Mouse (Mus musculus): ENCODE results near the gene Ercc4. TPM values are rescaled to one million over a fixed set of nuclear protein-coding genes. Genes with fewer than 3 reads are reported as not detected.

Gene Ercc4
- polyA plus RNA-seq, 1 experiment from 2014 or later: 18.0 TPM

DNA sequence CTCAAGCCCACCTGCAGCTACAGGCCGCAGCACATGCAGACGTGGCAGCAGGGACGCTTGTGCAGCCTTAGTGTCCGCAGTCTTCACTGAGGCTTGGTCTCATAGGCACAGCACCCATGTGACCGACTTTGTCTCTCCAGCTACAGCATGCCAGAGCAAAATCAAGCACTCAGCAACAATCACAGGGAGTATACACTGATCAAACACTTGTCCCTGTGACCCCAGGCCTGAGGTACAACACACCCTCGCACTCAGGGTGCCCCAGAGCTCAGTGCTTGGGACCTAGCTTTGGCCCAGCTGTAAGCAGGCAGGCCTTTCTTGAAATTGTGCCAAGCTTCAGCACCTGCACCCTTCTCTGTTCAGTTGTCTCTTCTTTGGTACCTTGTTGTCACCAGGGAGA is 31.7 kb downstream of the Ercc4 start:
- no peaks in the 10 kb centered on the region; the same call in 1 of the 2 replicates for H3K36me3 ChIP-seq (ENCODE audit: control insufficient read depth, insufficient read depth, low read length)

DNA sequence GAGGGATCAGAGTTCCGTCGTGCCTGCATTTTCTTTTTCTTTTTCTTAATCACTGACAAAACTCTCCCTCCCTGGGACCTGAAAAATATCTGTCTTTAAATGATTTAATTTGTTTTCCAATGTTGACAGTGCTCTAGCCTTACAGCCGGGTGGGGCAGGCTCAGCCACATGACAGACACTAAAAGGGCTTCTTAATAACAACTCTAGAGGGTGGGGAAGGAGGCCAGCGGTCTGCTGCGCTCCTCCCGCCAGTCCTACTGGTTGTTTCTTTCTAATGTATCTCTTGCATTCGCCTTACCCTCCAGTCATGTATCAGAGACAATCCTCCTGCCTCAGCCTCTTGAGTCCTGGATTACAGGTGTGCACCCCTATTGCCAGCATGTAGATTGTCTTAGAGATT is 34.4 kb downstream of the Ercc4 start:
- H3K27me3 ChIP-seq (ENCODE audit: control insufficient read depth, insufficient read depth, low read length): no peaks in the 10 kb centered on the region
- no peaks in the 10 kb centered on the region for H3K4me1 ChIP-seq (replicated peaks; ENCODE audit: control insufficient read depth, insufficient read depth, low read length)
- 94% methylated on average over 7 of the region's 7 CpGs for WGBS
- H3K36me3 ChIP-seq (ENCODE audit: control insufficient read depth, insufficient read depth, low read length): no peaks in the 10 kb centered on the region; the same call in 1 of the 2 replicates
- ATAC-seq (replicated peaks; ENCODE audit: low FRiP score) (no peak), DNase-seq (ENCODE audit: low spot score) (peak; percentile 14)
- no peak overlapping the region for H3K9ac ChIP-seq (ENCODE audit: low read length)
- no peaks in the 10 kb centered on the region for H3K9me3 ChIP-seq (ENCODE audit: control insufficient read depth, low read length)
- H3K4me2 ChIP-seq (ENCODE audit: low read depth, low read length, severe bottlenecking): no peak overlapping the region
- no peak overlapping the region for H3K27ac ChIP-seq (ENCODE audit: low read depth, low read length)
- no peak overlapping the region for H3K4me3 ChIP-seq (ENCODE audit: low read depth, low read length)

More for the DNA sequence above, 31.7 kb downstream of the Ercc4 start:
- Histone ChIP-seq H3K4me1 (replicated peaks; ENCODE audit: control insufficient read depth, insufficient read depth, low read length) (no peaks in the 10 kb centered on the region), H3K9me3 (ENCODE audit: control insufficient read depth, low read length) (no peaks in the 10 kb centered on the region), H3K9ac (ENCODE audit: low read length) (no peak overlapping the region), H3K4me2 (ENCODE audit: low read depth, low read length, severe bottlenecking) (no peak overlapping the region), H3K4me3 (ENCODE audit: low read depth, low read length) (no peak overlapping the region), H3K27ac (ENCODE audit: low read depth, low read length) (no peak overlapping the region), H3K27me3 (ENCODE audit: control insufficient read depth, insufficient read depth, low read length) (no peaks in the 10 kb centered on the region)
- 97% methylated on average over 6 of the region's 6 CpGs for WGBS
- peak; percentile 40 for DNase-seq (ENCODE audit: low spot score)
- no peak for ATAC-seq (replicated peaks; ENCODE audit: low FRiP score)

DNA sequence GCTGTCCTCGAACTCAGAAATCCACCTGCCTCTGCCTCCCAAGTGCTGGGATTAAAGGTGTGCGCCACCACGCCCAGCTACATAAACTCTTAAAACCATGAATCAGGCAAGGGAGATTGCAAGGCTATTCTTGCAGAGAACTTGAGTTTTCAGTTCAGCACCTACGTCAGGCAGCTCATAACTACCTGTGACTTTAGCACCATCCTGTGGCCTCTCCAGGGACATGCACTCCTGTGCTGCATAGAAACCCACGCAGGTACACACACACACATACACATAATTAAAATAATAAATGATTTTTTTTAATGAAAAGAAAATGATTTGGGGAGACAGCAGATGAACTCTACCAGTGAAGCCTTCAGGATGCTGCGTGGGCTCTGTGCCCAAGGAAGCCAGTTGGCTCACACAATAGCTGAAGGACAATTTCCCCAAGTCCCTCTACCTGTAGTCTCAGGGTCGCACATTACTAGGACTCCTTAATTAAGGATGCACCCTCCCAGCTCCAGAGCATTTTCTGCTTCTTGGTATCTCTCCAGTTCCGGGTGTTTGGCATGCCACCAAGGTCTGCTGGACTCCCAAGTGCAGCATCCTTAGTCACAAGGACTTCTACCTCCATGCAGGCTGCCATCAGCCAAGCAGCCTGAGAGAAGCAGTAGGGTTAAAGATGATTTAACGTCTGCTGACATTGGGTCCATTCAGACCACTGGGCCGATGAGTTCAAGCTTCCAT is 35.4 kb downstream of the Ercc4 start:
- no peak overlapping the region for H3K4me3 ChIP-seq (ENCODE audit: low read depth, low read length)
- peak; percentile 42 for DNase-seq (ENCODE audit: low spot score)
- no peaks in the 10 kb centered on the region; the same call in 1 of the 2 replicates for H3K36me3 ChIP-seq (ENCODE audit: control insufficient read depth, insufficient read depth, low read length)
- H3K4me2 ChIP-seq (ENCODE audit: low read depth, low read length, severe bottlenecking): no peak overlapping the region
- ATAC-seq (replicated peaks; ENCODE audit: low FRiP score): no peak
- H3K27ac ChIP-seq (ENCODE audit: low read depth, low read length): no peak overlapping the region
- WGBS: 93% methylated on average over 10 of the region's 10 CpGs
- H3K9me3 ChIP-seq (ENCODE audit: control insufficient read depth, low read length): no peaks in the 10 kb centered on the region
- no peak overlapping the region for H3K9ac ChIP-seq (ENCODE audit: low read length)
- H3K4me1 ChIP-seq (replicated peaks; ENCODE audit: control insufficient read depth, insufficient read depth, low read length): no peaks in the 10 kb centered on the region
- H3K27me3 ChIP-seq (ENCODE audit: control insufficient read depth, insufficient read depth, low read length): no peaks in the 10 kb centered on the region

DNA sequence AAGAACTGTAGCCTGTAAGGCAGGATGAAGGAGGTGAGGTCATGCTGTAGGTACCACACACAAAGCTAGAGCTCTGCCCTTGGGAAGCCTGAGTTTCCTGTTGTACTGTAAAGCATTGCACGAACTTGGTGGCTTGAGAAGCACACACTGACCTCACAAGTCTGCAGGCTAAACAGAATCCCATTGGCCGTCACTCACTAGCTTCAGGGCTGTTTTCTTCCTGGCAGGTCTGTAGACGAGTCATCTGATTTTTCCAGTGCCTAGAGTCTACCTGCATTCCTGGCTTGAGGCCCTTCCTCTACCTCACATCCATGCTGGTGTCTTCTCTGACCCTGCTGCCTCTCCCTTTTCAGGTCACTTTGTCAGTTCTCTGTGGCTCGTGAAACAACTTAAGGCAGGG is 36.7 kb downstream of the Ercc4 start:
- Histone ChIP-seq H3K4me2 (ENCODE audit: low read depth, low read length, severe bottlenecking) (no peak overlapping the region), H3K9me3 (ENCODE audit: control insufficient read depth, low read length) (no peaks in the 10 kb centered on the region), H3K9ac (ENCODE audit: low read length) (no peak overlapping the region), H3K4me1 (replicated peaks; ENCODE audit: control insufficient read depth, insufficient read depth, low read length) (no peaks in the 10 kb centered on the region), H3K36me3 (ENCODE audit: control insufficient read depth, insufficient read depth, low read length) (no peaks in the 10 kb centered on the region; the same call in 1 of the 2 replicates), H3K27me3 (ENCODE audit: control insufficient read depth, insufficient read depth, low read length) (no peaks in the 10 kb centered on the region), H3K4me3 (ENCODE audit: low read depth, low read length) (no peak overlapping the region), H3K27ac (ENCODE audit: low read depth, low read length) (no peak overlapping the region)
- ATAC-seq (replicated peaks; ENCODE audit: low FRiP score) (no peak), DNase-seq (ENCODE audit: low spot score) (peak; percentile 18)
- WGBS: 89% methylated on average over 4 of the region's 4 CpGs

DNA sequence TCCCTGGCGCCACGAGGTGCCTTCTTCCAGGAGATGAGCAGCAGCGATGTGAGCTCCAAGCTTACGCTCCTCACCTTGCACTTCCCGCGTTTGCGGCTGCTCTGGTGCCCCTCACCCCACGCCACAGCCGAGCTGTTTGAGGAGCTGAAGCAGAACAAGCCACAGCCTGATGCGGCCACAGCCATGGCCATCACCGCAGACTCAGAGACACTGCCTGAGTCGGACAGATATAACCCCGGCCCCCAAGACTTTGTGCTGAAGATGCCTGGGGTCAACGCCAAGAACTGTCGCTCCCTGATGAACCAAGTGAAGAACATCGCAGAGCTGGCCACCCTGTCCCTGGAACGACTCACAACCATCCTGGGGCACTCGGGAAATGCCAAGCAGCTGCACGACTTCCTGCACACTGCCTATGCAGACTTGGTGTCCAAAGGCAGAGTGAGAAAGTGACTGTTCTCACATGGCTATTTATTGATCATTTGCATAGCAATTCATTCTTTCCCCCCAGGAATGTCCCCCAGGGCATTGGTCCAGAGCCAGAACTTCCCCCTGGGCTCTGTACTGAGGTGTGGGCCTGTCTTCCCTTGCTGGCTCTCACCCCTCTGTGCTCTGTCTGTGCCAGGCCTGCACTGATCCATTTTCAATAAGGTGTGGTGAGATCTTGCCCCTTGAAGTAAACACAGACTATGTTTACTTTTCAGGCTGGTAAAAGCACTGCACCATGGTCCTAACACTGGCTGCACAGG is 38.5 kb downstream of the Ercc4 start:
- Histone ChIP-seq H3K9ac (ENCODE audit: low read length) (no peak overlapping the region), H3K4me3 (ENCODE audit: low read depth, low read length) (no peak overlapping the region), H3K4me1 (replicated peaks; ENCODE audit: control insufficient read depth, insufficient read depth, low read length) (no peaks in the 10 kb centered on the region), H3K9me3 (ENCODE audit: control insufficient read depth, low read length) (no peaks in the 10 kb centered on the region), H3K36me3 (ENCODE audit: control insufficient read depth, insufficient read depth, low read length) (no peaks in the 10 kb centered on the region; the same call in 1 of the 2 replicates), H3K4me2 (ENCODE audit: low read depth, low read length, severe bottlenecking) (no peak overlapping the region), H3K27ac (ENCODE audit: low read depth, low read length) (no peak overlapping the region), H3K27me3 (ENCODE audit: control insufficient read depth, insufficient read depth, low read length) (no peaks in the 10 kb centered on the region)
- 95% methylated on average over 19 of the region's 19 CpGs for WGBS
- DNase-seq (ENCODE audit: low spot score): no peak
- ATAC-seq (replicated peaks; ENCODE audit: low FRiP score): no peak

DNA sequence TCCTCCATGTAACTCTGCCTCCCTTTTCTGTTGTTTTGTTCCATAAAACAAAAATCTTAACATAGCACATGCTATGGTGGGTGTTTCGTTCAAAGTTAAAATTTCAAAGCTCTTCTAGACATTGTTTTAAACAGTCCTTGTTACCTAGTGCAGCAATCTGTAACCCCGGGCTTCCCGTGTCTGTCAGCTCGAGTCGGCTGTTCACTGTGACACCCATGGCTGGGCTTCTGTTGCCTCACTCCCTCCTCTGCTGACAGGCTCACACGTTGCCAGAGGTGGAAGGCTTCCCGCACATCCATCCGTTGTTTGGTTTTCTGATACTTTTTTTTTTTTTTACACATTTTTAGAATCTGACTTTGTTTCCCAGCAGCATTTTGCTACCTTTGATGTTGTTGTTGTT is 40.5 kb downstream of the Ercc4 start:
- 90% methylated on average over 8 of the region's 8 CpGs for WGBS
- no peaks in the 10 kb centered on the region for H3K36me3 ChIP-seq (ENCODE audit: control insufficient read depth, insufficient read depth, low read length)

DNA sequence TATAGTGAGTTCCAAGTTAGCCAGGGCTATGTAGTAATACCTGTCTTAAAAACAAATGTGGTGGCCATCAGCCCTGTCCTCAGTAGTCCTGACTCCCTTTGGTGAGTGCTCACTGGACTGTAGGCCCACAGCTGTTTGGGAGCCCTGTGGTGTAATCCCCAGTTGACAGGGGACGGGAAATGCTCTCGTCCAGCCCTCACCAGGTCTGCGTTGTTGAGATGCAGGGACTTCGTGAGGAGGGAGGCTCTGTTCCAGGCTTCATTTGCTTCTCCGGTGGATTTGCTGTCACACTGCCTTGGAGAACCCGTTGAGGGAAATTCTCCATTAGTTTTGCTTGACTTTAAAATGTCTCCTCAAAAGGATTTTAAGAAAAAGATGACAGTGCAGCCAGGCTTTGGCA is 41.3 kb downstream of the Ercc4 start:
- H3K9ac ChIP-seq (ENCODE audit: low read length): no peak overlapping the region

More for the DNA sequence above, 40.5 kb downstream of the Ercc4 start:
- Histone ChIP-seq H3K27ac (ENCODE audit: low read depth, low read length) (no peak overlapping the region), H3K4me1 (replicated peaks; ENCODE audit: control insufficient read depth, insufficient read depth, low read length) (no peaks in the 10 kb centered on the region), H3K27me3 (ENCODE audit: control insufficient read depth, insufficient read depth, low read length) (no peaks in the 10 kb centered on the region), H3K4me2 (ENCODE audit: low read depth, low read length, severe bottlenecking) (no peak overlapping the region), H3K9me3 (ENCODE audit: control insufficient read depth, low read length) (no peaks in the 10 kb centered on the region), H3K4me3 (ENCODE audit: low read depth, low read length) (no peak overlapping the region), H3K9ac (ENCODE audit: low read length) (no peak overlapping the region)
- no peak for DNase-seq (ENCODE audit: low spot score)
- no peak for ATAC-seq (replicated peaks; ENCODE audit: low FRiP score)

DNA sequence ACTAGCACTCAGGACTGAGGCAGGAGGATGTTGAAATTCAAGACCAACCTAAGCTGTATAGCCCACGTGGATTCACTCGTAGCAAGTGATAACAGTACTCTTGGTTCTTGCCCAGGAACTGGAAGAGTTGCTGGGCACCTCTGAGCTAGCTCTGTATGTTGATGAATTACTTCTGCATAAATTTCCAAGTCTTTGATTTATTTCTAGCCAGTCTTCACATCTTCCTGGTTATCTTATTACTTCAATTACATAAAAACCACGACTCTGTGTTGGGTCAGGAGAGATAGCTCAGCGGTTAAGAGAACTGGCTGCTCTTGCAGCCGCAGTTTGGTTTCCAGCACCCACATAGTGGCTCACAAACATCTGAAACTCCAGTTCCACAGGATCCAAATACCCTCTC is 43.0 kb downstream of the Ercc4 start:
- Histone ChIP-seq H3K4me2 (ENCODE audit: low read depth, low read length, severe bottlenecking) (no peak overlapping the region), H3K4me3 (ENCODE audit: low read depth, low read length) (no peak overlapping the region), H3K9me3 (ENCODE audit: control insufficient read depth, low read length) (no peaks in the 10 kb centered on the region), H3K36me3 (ENCODE audit: control insufficient read depth, insufficient read depth, low read length) (no peaks in the 10 kb centered on the region), H3K9ac (ENCODE audit: low read length) (no peak overlapping the region), H3K4me1 (replicated peaks; ENCODE audit: control insufficient read depth, insufficient read depth, low read length) (no peaks in the 10 kb centered on the region), H3K27ac (ENCODE audit: low read depth, low read length) (no peak overlapping the region), H3K27me3 (ENCODE audit: control insufficient read depth, insufficient read depth, low read length) (no peaks in the 10 kb centered on the region)
- no peak for ATAC-seq (replicated peaks; ENCODE audit: low FRiP score)
- no peak for DNase-seq (ENCODE audit: low spot score)
- WGBS: 93% methylated on average over 5 of the region's 5 CpGs

More for the DNA sequence above, 41.3 kb downstream of the Ercc4 start:
- DNase-seq (ENCODE audit: low spot score): no peak
- Histone ChIP-seq H3K9me3 (ENCODE audit: control insufficient read depth, low read length) (no peaks in the 10 kb centered on the region), H3K4me2 (ENCODE audit: low read depth, low read length, severe bottlenecking) (no peak overlapping the region), H3K27me3 (ENCODE audit: control insufficient read depth, insufficient read depth, low read length) (no peaks in the 10 kb centered on the region), H3K4me1 (replicated peaks; ENCODE audit: control insufficient read depth, insufficient read depth, low read length) (no peaks in the 10 kb centered on the region), H3K27ac (ENCODE audit: low read depth, low read length) (no peak overlapping the region), H3K36me3 (ENCODE audit: control insufficient read depth, insufficient read depth, low read length) (no peaks in the 10 kb centered on the region), H3K4me3 (ENCODE audit: low read depth, low read length) (no peak overlapping the region)
- ATAC-seq (replicated peaks; ENCODE audit: low FRiP score): no peak
- WGBS: 88% methylated on average over 6 of the region's 6 CpGs

Data from forebrain, embryonic 11.5 days (tissue).